Mouse (Mus musculus) bone marrow macrophage, adult 2 months (primary cell): ENCODE data around the gene Tmem80.

ENCODE experiments used
- CTCF ChIP-seq: IDR thresholded peaks from 2 replicates; pipeline ENCODE4 v1.5.1; 2012; ENCODE audit warnings: low read depth, mild to moderate bottlenecking, low read length, moderate library complexity
- POLR2A ChIP-seq: IDR thresholded peaks from 2 replicates; pipeline ENCODE4 v1.6.1; 2012; ENCODE audit warnings: mild to moderate bottlenecking, low read depth, low read length, borderline replicate concordance

- TF ChIP-seq POLR2A (no peak), CTCF (no peak)
These were observed 13.1 kb upstream of the Tmem80 start for GRCm38 (mm10) chr7:141314416-141314815.
